Mouse (Mus musculus): ENCODE data around the gene Pitpnm1. TPM values are rescaled to one million over a fixed set of nuclear protein-coding genes. Genes with fewer than 3 reads are reported as not detected.
A peak's percentile ranks its signal among the peaks of the same experiment; 100 is the strongest.

The Pitpnm1 gene
- polyA plus RNA-seq, 1 experiment: 14.5 TPM

GRCm38 (mm10) chr19:4112063-4112960 lies 12.5 kb downstream of the Pitpnm1 start:
- no peak overlapping the region for H3K27ac ChIP-seq (ENCODE audit: insufficient read depth, low read length)
- no peak overlapping the region for H3K4me3 ChIP-seq (ENCODE audit: insufficient read depth, low read length)
- 0 out of 2 replicates have a peak, but pooled peaks cover 2% of the 10 kb centered on the region for H3K4me1 ChIP-seq (ENCODE audit: control insufficient read depth, insufficient read depth, low read length)
- no peak for TF ChIP-seq POLR2A (IDR thresholded peaks at IDR 0.05; ENCODE audit: low read depth, low read length)
- TF ChIP-seq CTCF (IDR thresholded peaks at IDR 0.05; ENCODE audit: borderline replicate concordance, insufficient read depth, low read length): no peak

GRCm38 (mm10) chr19:4113186-4113805 lies 13.5 kb downstream of the Pitpnm1 start:
- Histone ChIP-seq H3K4me1 (ENCODE audit: control insufficient read depth, insufficient read depth, low read length) (0 out of 2 replicates have a peak, but pooled peaks cover 2% of the 10 kb centered on the region), H3K4me3 (ENCODE audit: insufficient read depth, low read length) (no peak overlapping the region), H3K27ac (ENCODE audit: insufficient read depth, low read length) (peak overlapping the region; percentile 21)
- no peak for TF ChIP-seq POLR2A (IDR thresholded peaks at IDR 0.05; ENCODE audit: low read depth, low read length)
- TF ChIP-seq CTCF (IDR thresholded peaks at IDR 0.05; ENCODE audit: borderline replicate concordance, insufficient read depth, low read length): no peak

GRCm38 (mm10) chr19:4113806-4114230 lies 14.0 kb downstream of the Pitpnm1 start:
- peak overlapping the region; percentile 21 for H3K27ac ChIP-seq (ENCODE audit: insufficient read depth, low read length)

GRCm38 (mm10) chr19:4114551-4114950 lies 14.8 kb downstream of the Pitpnm1 start:
- no peak overlapping the region for H3K4me3 ChIP-seq (ENCODE audit: insufficient read depth, low read length)

More at GRCm38 (mm10) chr19:4113806-4114230, 14.0 kb downstream of the Pitpnm1 start:
- TF ChIP-seq POLR2A (IDR thresholded peaks at IDR 0.05; ENCODE audit: low read depth, low read length): no peak
- no peak for TF ChIP-seq CTCF (IDR thresholded peaks at IDR 0.05; ENCODE audit: borderline replicate concordance, insufficient read depth, low read length)
- Histone ChIP-seq H3K4me3 (ENCODE audit: insufficient read depth, low read length) (no peak overlapping the region), H3K4me1 (ENCODE audit: control insufficient read depth, insufficient read depth, low read length) (0 out of 2 replicates have a peak, but pooled peaks cover 2% of the 10 kb centered on the region)

GRCm38 (mm10) chr19:4115144-4115543 lies 15.3 kb downstream of the Pitpnm1 start:
- Histone ChIP-seq H3K27ac (ENCODE audit: insufficient read depth, low read length) (no peak overlapping the region), H3K4me3 (ENCODE audit: insufficient read depth, low read length) (no peak overlapping the region), H3K4me1 (ENCODE audit: control insufficient read depth, insufficient read depth, low read length) (0 out of 2 replicates have a peak, but pooled peaks cover 2% of the 10 kb centered on the region)
- no peak for TF ChIP-seq CTCF (IDR thresholded peaks at IDR 0.05; ENCODE audit: borderline replicate concordance, insufficient read depth, low read length)
- no peak for TF ChIP-seq POLR2A (IDR thresholded peaks at IDR 0.05; ENCODE audit: low read depth, low read length)

More at GRCm38 (mm10) chr19:4114551-4114950, 14.8 kb downstream of the Pitpnm1 start:
- TF ChIP-seq CTCF (IDR thresholded peaks at IDR 0.05; ENCODE audit: borderline replicate concordance, insufficient read depth, low read length): no peak
- TF ChIP-seq POLR2A (IDR thresholded peaks at IDR 0.05; ENCODE audit: low read depth, low read length): no peak
- 0 out of 2 replicates have a peak, but pooled peaks cover 2% of the 10 kb centered on the region for H3K4me1 ChIP-seq (ENCODE audit: control insufficient read depth, insufficient read depth, low read length)
- H3K27ac ChIP-seq (ENCODE audit: insufficient read depth, low read length): no peak overlapping the region

GRCm38 (mm10) chr19:4115816-4116215 lies 16.0 kb downstream of the Pitpnm1 start:
- Histone ChIP-seq H3K27ac (ENCODE audit: insufficient read depth, low read length) (no peak overlapping the region), H3K4me1 (ENCODE audit: control insufficient read depth, insufficient read depth, low read length) (0 out of 2 replicates have a peak, but pooled peaks cover 2% of the 10 kb centered on the region), H3K4me3 (ENCODE audit: insufficient read depth, low read length) (no peak overlapping the region)
- no peak for TF ChIP-seq POLR2A (IDR thresholded peaks at IDR 0.05; ENCODE audit: low read depth, low read length)
- no peak for TF ChIP-seq CTCF (IDR thresholded peaks at IDR 0.05; ENCODE audit: borderline replicate concordance, insufficient read depth, low read length)

GRCm38 (mm10) chr19:4117006-4117405 lies 17.2 kb downstream of the Pitpnm1 start:
- Histone ChIP-seq H3K4me1 (ENCODE audit: control insufficient read depth, insufficient read depth, low read length) (0 out of 2 replicates have a peak, but pooled peaks cover 2% of the 10 kb centered on the region), H3K4me3 (ENCODE audit: insufficient read depth, low read length) (no peak overlapping the region), H3K27ac (ENCODE audit: insufficient read depth, low read length) (no peak overlapping the region)
- TF ChIP-seq CTCF (IDR thresholded peaks at IDR 0.05; ENCODE audit: borderline replicate concordance, insufficient read depth, low read length): no peak
- TF ChIP-seq POLR2A (IDR thresholded peaks at IDR 0.05; ENCODE audit: low read depth, low read length): no peak

GRCm38 (mm10) chr19:4118350-4118749 lies 18.6 kb downstream of the Pitpnm1 start:
- TF ChIP-seq POLR2A (IDR thresholded peaks at IDR 0.05; ENCODE audit: low read depth, low read length): no peak
- TF ChIP-seq CTCF (IDR thresholded peaks at IDR 0.05; ENCODE audit: borderline replicate concordance, insufficient read depth, low read length): no peak

GRCm38 (mm10) chr19:4119716-4120487 lies 20.1 kb downstream of the Pitpnm1 start:
- no peak overlapping the region for H3K27ac ChIP-seq (ENCODE audit: insufficient read depth, low read length)
- TF ChIP-seq CTCF (IDR thresholded peaks at IDR 0.05; ENCODE audit: borderline replicate concordance, insufficient read depth, low read length) (no peak), POLR2A (IDR thresholded peaks at IDR 0.05; ENCODE audit: low read depth, low read length) (no peak)
- H3K4me1 ChIP-seq (ENCODE audit: control insufficient read depth, insufficient read depth, low read length): no peaks in the 10 kb centered on the region
- H3K4me3 ChIP-seq (ENCODE audit: insufficient read depth, low read length): no peak overlapping the region

More at GRCm38 (mm10) chr19:4118350-4118749, 18.6 kb downstream of the Pitpnm1 start:
- no peak overlapping the region for H3K4me3 ChIP-seq (ENCODE audit: insufficient read depth, low read length)
- H3K27ac ChIP-seq (ENCODE audit: insufficient read depth, low read length): no peak overlapping the region
- no peaks in the 10 kb centered on the region for H3K4me1 ChIP-seq (ENCODE audit: control insufficient read depth, insufficient read depth, low read length)
